Mouse (Mus musculus) erythroid progenitor cell, adult 5-6 weeks (primary cell): ENCODE data around the gene Gm49322. TPM values are rescaled to one million over a fixed set of nuclear protein-coding genes. Genes with fewer than 3 reads are reported as not detected.
A peak's percentile ranks its signal among the peaks of the same experiment; 100 is the strongest.

ENCODE experiments used
- ATAC-seq: replicated peaks from 2 replicates; pipeline ENCODE4 v1.8.0; 2016; ENCODE audit warnings: moderate number of reproducible peaks, mild to moderate bottlenecking, moderate TSS enrichment, inconsistent platforms; ENCODE audit not compliant: poor library complexity, low FRiP score, severe bottlenecking
- total RNA-seq, 2 experiments: library from RNA; stranded (forward) in 1 of 2; stranded (reverse) in 1 of 2; fragments of 150-400 nt in 1 of 2; fragments of 186-747, 209-891 nt in 1 of 2; gene quantifications; 2 replicates each; pipeline versions ENCODE4 v1.2.3 to v1.2.4; 2015 to 2017; ENCODE audit warnings: low replicate concordance in 2 of 2

The Gm49322 gene
- total RNA-seq, 2 experiments from 2014 or later: 1.7 to 5.4 TPM

- ATAC-seq: peak; percentile 64
These were observed 26.9 kb upstream of the Gm49322 start for GRCm38 (mm10) chr10:80578911-80579310.

DNA sequence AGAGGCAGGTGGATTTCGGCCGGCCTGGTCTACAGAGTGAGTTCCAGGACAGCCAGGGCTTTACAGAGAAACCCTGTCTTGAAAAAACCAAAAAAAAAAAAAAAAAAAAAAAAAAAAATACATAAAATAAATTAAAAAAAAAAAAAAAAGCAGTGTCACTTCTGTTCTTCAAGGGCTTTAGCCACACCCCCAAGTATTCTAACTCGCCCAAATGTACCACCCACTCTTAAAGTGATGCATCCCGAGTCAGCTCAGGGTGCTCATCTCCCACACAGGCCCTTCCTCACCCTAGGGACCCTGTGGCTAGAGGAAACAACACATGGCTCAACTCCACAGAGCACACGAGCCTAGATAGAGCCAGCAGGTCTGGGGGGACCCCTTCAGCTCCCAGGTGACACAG is 22.8 kb upstream of the Gm49322 start:
- ATAC-seq: no peak

GRCm38 (mm10) chr10:80584045-80584488 is 21.8 kb upstream of the Gm49322 start:
- no peak for ATAC-seq

DNA sequence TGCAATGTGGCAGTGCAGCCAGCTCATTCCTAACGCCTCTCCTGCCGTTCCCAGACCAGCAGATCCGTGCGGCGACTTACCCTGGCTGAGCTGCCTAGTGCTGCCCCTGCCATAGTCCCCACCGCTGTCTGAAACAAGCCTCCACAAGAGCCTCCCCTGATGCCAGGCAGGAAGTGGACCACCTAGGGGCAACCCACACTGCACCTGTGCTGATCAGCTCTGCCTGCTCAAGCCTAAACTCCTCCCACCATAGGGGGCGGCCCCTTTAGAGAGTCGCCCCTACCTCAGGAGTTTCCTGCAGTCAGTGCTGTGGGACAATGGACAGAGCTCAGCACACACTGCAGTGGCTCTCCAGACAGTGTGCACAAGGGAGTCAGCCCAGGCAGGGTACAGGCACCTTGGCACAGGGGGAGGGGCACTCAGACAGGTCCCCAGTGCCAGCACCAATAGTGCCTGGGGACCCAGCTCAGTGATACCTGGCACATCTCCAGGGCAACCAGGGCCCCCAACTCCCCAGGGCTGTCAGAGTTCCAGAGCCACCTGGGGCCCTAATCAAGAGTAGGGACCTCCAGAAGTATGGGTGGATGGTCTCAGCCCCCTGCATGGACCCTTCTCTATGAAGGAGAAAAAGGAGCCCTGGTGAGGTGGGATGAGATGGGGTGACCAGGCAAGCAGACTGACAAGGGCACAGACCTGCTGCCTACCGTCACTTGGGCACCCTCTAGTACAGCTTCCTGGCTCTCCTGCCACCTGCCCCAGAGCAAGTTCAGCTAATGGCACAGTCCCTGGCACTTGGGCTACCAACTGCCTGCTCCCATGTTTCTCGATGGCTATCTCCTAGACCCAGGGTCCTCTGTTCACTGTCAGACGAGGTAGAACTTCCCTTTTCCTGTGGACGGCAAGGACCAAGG is 20.9 kb upstream of the Gm49322 start:
- no peak for ATAC-seq

DNA sequence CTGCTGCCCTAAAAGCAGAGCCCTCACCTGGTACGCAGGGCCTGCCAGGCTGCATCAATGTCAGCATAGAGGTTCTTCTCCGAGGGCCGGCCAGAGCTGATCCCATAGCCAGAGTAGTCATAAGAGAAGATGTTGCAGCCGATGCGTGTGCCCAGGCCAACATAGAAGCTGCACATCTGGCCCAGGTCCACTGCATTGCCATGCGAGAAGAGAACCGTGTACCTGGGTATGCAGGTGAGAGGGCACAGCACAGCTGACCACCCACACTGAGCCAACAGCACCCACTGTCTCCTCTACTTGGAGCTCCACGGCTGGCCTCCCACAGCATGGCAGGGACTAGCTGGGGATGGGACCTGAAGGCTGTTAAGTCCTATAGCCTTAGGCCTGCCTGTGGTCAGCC is 20.2 kb upstream of the Gm49322 start:
- ATAC-seq: no peak

GRCm38 (mm10) chr10:80586407-80587304 is 19.2 kb upstream of the Gm49322 start:
- ATAC-seq: no peak

- no peak for ATAC-seq
These were observed 18.5 kb upstream of the Gm49322 start for GRCm38 (mm10) chr10:80587305-80587657.

GRCm38 (mm10) chr10:80589127-80589878 is 16.5 kb upstream of the Gm49322 start:
- ATAC-seq: 0 out of 2 replicates have a peak, but pooled peaks have one; percentile 3

- ATAC-seq: peak; percentile 95
These were observed 15.7 kb upstream of the Gm49322 start, which contains the start of gene Abhd17a for GRCm38 (mm10) chr10:80589879-80590854. Gene Abhd17a, minus strand, starts transcription at chr10:80590341.

DNA sequence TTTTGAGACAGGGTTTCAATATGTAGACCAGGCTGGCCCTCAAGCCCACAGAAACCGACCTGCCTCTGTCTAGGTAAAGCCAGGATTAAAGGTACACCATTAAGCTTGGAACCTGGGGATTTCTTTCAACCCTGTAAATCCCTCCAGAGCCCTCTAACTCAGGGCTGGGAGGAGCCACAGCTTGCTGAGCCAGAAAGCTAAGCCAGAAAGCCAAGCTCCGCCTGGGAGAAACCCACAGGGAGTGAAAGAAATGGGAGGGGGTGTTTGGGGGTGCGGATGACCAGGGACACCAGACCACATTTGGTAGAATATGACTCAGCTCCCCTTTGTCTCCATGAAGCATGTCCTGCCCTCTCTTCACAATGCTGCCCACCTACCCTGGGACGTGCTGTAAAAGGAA is 9.5 kb upstream of the Gm49322 start:
- no peak for ATAC-seq

GRCm38 (mm10) chr10:80602698-80603325 is 3.0 kb upstream of the Gm49322 start, which contains the start of the genes Scamp4 and Adat3:
Gene Scamp4, plus strand, starts transcription at chr10:80602872.
Gene Adat3, plus strand, starts transcription at chr10:80602880.
- peak; percentile 90 for ATAC-seq

GRCm38 (mm10) chr10:80603364-80603763 is 2.5 kb upstream of the Gm49322 start:
- ATAC-seq: peak; percentile 1; the same call in 1 of the 2 replicates

DNA sequence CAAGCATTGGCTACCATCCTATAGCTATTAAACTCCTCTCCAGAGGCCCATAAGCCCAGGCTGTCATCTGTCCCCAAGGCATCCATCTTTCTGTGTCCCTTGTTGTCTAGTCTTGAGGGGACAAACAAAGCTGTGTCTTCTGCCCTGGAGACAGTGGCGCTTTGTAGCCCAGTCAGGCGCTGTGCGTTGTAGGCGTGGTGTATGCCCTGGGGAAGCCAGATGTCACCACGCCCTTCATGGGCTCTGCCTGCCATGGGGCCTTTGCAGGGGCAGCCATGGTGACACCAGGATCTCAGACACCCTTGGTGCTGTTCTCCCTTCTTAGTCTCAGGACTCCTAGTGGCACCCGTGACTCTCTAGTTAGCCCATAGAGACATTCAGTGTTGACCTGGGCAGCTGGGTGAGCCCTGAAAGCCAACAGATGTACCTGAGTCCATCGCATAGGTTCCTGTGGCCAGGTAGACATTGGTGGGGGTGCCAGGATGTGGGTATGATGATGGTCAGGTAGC is 1.8 kb upstream of the Gm49322 start:
- ATAC-seq: peak; percentile 83

- ATAC-seq: no peak
These were observed 833 bp upstream of the Gm49322 start for GRCm38 (mm10) chr10:80604988-80605387.

- ATAC-seq: no peak
These were observed 485 bp downstream of the Gm49322 start for GRCm38 (mm10) chr10:80606306-80606705.

- no peak for ATAC-seq
These were observed 1.0 kb downstream of the Gm49322 start for GRCm38 (mm10) chr10:80606737-80607350.

DNA sequence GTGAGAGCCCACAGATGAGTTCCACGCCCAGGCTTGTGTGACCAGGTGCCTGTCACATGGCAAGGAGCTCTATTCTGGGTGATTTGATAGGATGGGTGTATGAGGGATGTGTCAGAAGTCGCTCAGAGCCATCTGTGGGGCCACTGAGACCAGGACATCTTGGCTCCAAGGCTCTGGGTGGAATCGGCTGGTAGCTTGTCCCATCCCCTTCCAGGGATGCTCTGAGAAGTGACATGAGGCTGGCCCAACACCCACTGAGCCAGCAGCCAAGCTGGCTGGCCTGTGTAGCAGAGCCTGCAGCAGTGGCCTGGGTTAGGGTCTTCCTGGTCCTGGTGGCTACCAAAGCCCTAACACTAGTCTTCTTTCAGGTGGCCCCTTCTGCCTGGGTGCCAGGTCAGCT is 2.6 kb downstream of the Gm49322 start:
- no peak for ATAC-seq
